Mouse (Mus musculus): ENCODE data around the gene Stk39.

Gene Stk39

GRCm38 (mm10) chr2:68381881-68382280, 90.2 kb downstream of the Stk39 start:
- no peak for DNase-seq (ENCODE audit: low spot score)

GRCm38 (mm10) chr2:68381205-68381604, 90.9 kb downstream of the Stk39 start:
- no peak for DNase-seq (ENCODE audit: low spot score)

GRCm38 (mm10) chr2:68379631-68380030, 92.4 kb downstream of the Stk39 start:
- DNase-seq (ENCODE audit: low spot score) = no peak

GRCm38 (mm10) chr2:68378319-68378718, 93.7 kb downstream of the Stk39 start:
- no peak for DNase-seq (ENCODE audit: low spot score)

GRCm38 (mm10) chr2:68377251-68377681, 94.8 kb downstream of the Stk39 start:
- DNase-seq (ENCODE audit: low spot score) = no peak

- peak; percentile 69 for DNase-seq (ENCODE audit: low spot score)
These were observed 95.4 kb downstream of the Stk39 start for GRCm38 (mm10) chr2:68376660-68377059.

GRCm38 (mm10) chr2:68374202-68374601, 97.9 kb downstream of the Stk39 start:
- no peak for DNase-seq (ENCODE audit: low spot score)

GRCm38 (mm10) chr2:68371912-68372311, 100.2 kb downstream of the Stk39 start:
- DNase-seq (ENCODE audit: low spot score) = no peak

GRCm38 (mm10) chr2:68370326-68370725, 101.7 kb downstream of the Stk39 start:
- no peak for DNase-seq (ENCODE audit: low spot score)

- DNase-seq (ENCODE audit: low spot score) = no peak
These were observed 103.0 kb downstream of the Stk39 start for GRCm38 (mm10) chr2:68369080-68369479.

GRCm38 (mm10) chr2:68367944-68368343, 104.1 kb downstream of the Stk39 start:
- no peak for DNase-seq (ENCODE audit: low spot score)

GRCm38 (mm10) chr2:68366897-68367193, 105.2 kb downstream of the Stk39 start:
- DNase-seq (ENCODE audit: low spot score) = no peak

- DNase-seq (ENCODE audit: low spot score) = no peak
These were observed 105.8 kb downstream of the Stk39 start for GRCm38 (mm10) chr2:68366091-68366896.

- DNase-seq (ENCODE audit: low spot score) = no peak
These were observed 106.6 kb downstream of the Stk39 start for GRCm38 (mm10) chr2:68365504-68365903.

GRCm38 (mm10) chr2:68364181-68364900, 107.7 kb downstream of the Stk39 start:
- no peak for DNase-seq (ENCODE audit: low spot score)

GRCm38 (mm10) chr2:68363159-68363558, 108.9 kb downstream of the Stk39 start:
- DNase-seq (ENCODE audit: low spot score) = no peak

- no peak for DNase-seq (ENCODE audit: low spot score)
These were observed 110.4 kb downstream of the Stk39 start for GRCm38 (mm10) chr2:68361701-68362100.

GRCm38 (mm10) chr2:68350621-68351020, 121.4 kb downstream of the Stk39 start:
- DNase-seq (ENCODE audit: low spot score) = peak; percentile 65

- DNase-seq (ENCODE audit: low spot score) = peak; percentile 85
These were observed 122.3 kb downstream of the Stk39 start for GRCm38 (mm10) chr2:68349593-68350383.

GRCm38 (mm10) chr2:68348966-68349365, 123.1 kb downstream of the Stk39 start:
- DNase-seq (ENCODE audit: low spot score) = no peak

- no peak for DNase-seq (ENCODE audit: low spot score)
These were observed 125.3 kb downstream of the Stk39 start for GRCm38 (mm10) chr2:68346606-68347237.

- DNase-seq (ENCODE audit: low spot score) = no peak
These were observed 126.8 kb downstream of the Stk39 start for GRCm38 (mm10) chr2:68345269-68345668.

All from urinary bladder, postnatal 14 days (tissue).